Mouse (Mus musculus): Measurements from ENCODE around the gene Prpf6.

GRCm38 (mm10) chr2:181698241-181698640, 106.6 kb downstream of the Prpf6 start, which contains the start of gene Lkaaear1:
- TF ChIP-seq CTCF (IDR thresholded peaks at IDR 0.05; ENCODE audit: extremely low read depth, insufficient read length, insufficient replicate concordance, low read depth, low read length) (no peak), POLR2A (IDR thresholded peaks at IDR 0.05; ENCODE audit: low read depth, low read length) (no peak)

Measured in small intestine, adult 2 months (tissue).